Mouse (Mus musculus): Measurements from ENCODE around the gene Fitm1. TPM values are rescaled to one million over a fixed set of nuclear protein-coding genes. Genes with fewer than 3 reads are reported as not detected.

Fitm1 gene
- not detected in 2 replicates for polyA plus RNA-seq (2012; ENCODE audit: insufficient read depth, low replicate concordance)

GRCm38 (mm10) chr14:55575302-55575701 is at the start of gene Fitm1:
Gene Fitm1 (plus strand): TSS chr14:55575617.
- TF ChIP-seq FLI1 (IDR thresholded peaks at IDR 0.05; ENCODE audit: low read length) (no peak), GATA1 (IDR thresholded peaks at IDR 0.05; ENCODE audit: borderline replicate concordance, low read length) (no peak)
- H3K4me1 ChIP-seq: peaks cover 58% of the 10 kb centered on the region
- H3K36me3 ChIP-seq (replicated peaks; ENCODE audit: low read length): peaks cover 14% of the 10 kb centered on the region
- H3K9me3 ChIP-seq: no peaks in the 10 kb centered on the region
- H3K27me3 ChIP-seq (replicated peaks): no peaks in the 10 kb centered on the region
- H3K4me3 ChIP-seq (replicated peaks): no peak within 1 kb of the TSS

GRCm38 (mm10) chr14:55526674-55527073 is 48.7 kb upstream of the Fitm1 start:
- peaks cover 60% of the 10 kb centered on the region for H3K27me3 ChIP-seq (replicated peaks)
- TF ChIP-seq GATA1 (IDR thresholded peaks at IDR 0.05; ENCODE audit: borderline replicate concordance, low read length) (no peak), FLI1 (IDR thresholded peaks at IDR 0.05; ENCODE audit: low read length) (no peak)
- H3K4me1 ChIP-seq: peaks cover 12% of the 10 kb centered on the region
- no peak overlapping the region for H3K4me3 ChIP-seq (replicated peaks)
- H3K36me3 ChIP-seq (replicated peaks; ENCODE audit: low read length): no peaks in the 10 kb centered on the region
- H3K9me3 ChIP-seq: no peaks in the 10 kb centered on the region

GRCm38 (mm10) chr14:55527940-55528339 is 47.5 kb upstream of the Fitm1 start:
- Histone ChIP-seq H3K27me3 (replicated peaks) (peaks cover 54% of the 10 kb centered on the region), H3K9me3 (no peaks in the 10 kb centered on the region), H3K4me1 (peaks cover 13% of the 10 kb centered on the region), H3K36me3 (replicated peaks; ENCODE audit: low read length) (no peaks in the 10 kb centered on the region), H3K4me3 (replicated peaks) (no peak overlapping the region)
- TF ChIP-seq FLI1 (IDR thresholded peaks at IDR 0.05; ENCODE audit: low read length): no peak

- Histone ChIP-seq H3K4me3 (replicated peaks) (peak overlapping the region; percentile 21), H3K36me3 (replicated peaks; ENCODE audit: low read length) (no peaks in the 10 kb centered on the region), H3K27me3 (replicated peaks) (peaks cover 17% of the 10 kb centered on the region), H3K4me1 (peaks cover 35% of the 10 kb centered on the region), H3K9me3 (no peaks in the 10 kb centered on the region)
- TF ChIP-seq GATA1 (IDR thresholded peaks at IDR 0.05; ENCODE audit: borderline replicate concordance, low read length) (no peak), FLI1 (IDR thresholded peaks at IDR 0.05; ENCODE audit: low read length) (no peak)
Observed at GRCm38 (mm10) chr14:55536116-55536745, 39.2 kb upstream of the Fitm1 start.

GRCm38 (mm10) chr14:55540067-55540786 is 35.2 kb upstream of the Fitm1 start, which contains the start of gene Pck2:
Gene Pck2 (plus strand): TSS chr14:55540266.
- Histone ChIP-seq H3K9me3 (no peaks in the 10 kb centered on the region), H3K4me1 (peaks cover 48% of the 10 kb centered on the region), H3K27me3 (replicated peaks) (peaks cover 2% of the 10 kb centered on the region), H3K4me3 (replicated peaks) (peak within 1 kb of the TSS; percentile 98), H3K36me3 (replicated peaks; ENCODE audit: low read length) (peaks cover 36% of the 10 kb centered on the region)
- TF ChIP-seq GATA1 (IDR thresholded peaks at IDR 0.05; ENCODE audit: borderline replicate concordance, low read length) (no peak), FLI1 (IDR thresholded peaks at IDR 0.05; ENCODE audit: low read length) (no peak)

GRCm38 (mm10) chr14:55540787-55541321 is 34.6 kb upstream of the Fitm1 start:
- Histone ChIP-seq H3K9me3 (no peaks in the 10 kb centered on the region), H3K36me3 (replicated peaks; ENCODE audit: low read length) (peaks cover 42% of the 10 kb centered on the region), H3K27me3 (replicated peaks) (peaks cover 2% of the 10 kb centered on the region), H3K4me3 (replicated peaks) (peak overlapping the region; percentile 98), H3K4me1 (peaks cover 49% of the 10 kb centered on the region)
- no peak for TF ChIP-seq GATA1 (IDR thresholded peaks at IDR 0.05; ENCODE audit: borderline replicate concordance, low read length)
- TF ChIP-seq FLI1 (IDR thresholded peaks at IDR 0.05; ENCODE audit: low read length): no peak

GRCm38 (mm10) chr14:55542268-55542667 is 33.1 kb upstream of the Fitm1 start:
- Histone ChIP-seq H3K4me1 (peaks cover 51% of the 10 kb centered on the region), H3K4me3 (replicated peaks) (no peak overlapping the region), H3K9me3 (no peaks in the 10 kb centered on the region), H3K36me3 (replicated peaks; ENCODE audit: low read length) (peaks cover 57% of the 10 kb centered on the region), H3K27me3 (replicated peaks) (no peaks in the 10 kb centered on the region)
- TF ChIP-seq GATA1 (IDR thresholded peaks at IDR 0.05; ENCODE audit: borderline replicate concordance, low read length) (no peak), FLI1 (IDR thresholded peaks at IDR 0.05; ENCODE audit: low read length) (no peak)

GRCm38 (mm10) chr14:55544334-55544733 is 31.1 kb upstream of the Fitm1 start:
- TF ChIP-seq GATA1 (IDR thresholded peaks at IDR 0.05; ENCODE audit: borderline replicate concordance, low read length) (no peak), FLI1 (IDR thresholded peaks at IDR 0.05; ENCODE audit: low read length) (no peak)
- Histone ChIP-seq H3K4me3 (replicated peaks) (no peak overlapping the region), H3K36me3 (replicated peaks; ENCODE audit: low read length) (peaks cover 77% of the 10 kb centered on the region)

GRCm38 (mm10) chr14:55550191-55550590 is 25.2 kb upstream of the Fitm1 start:
- peaks cover 55% of the 10 kb centered on the region for H3K36me3 ChIP-seq (replicated peaks; ENCODE audit: low read length)
- no peak for TF ChIP-seq FLI1 (IDR thresholded peaks at IDR 0.05; ENCODE audit: low read length)
- no peak for TF ChIP-seq GATA1 (IDR thresholded peaks at IDR 0.05; ENCODE audit: borderline replicate concordance, low read length)
- no peaks in the 10 kb centered on the region for H3K27me3 ChIP-seq (replicated peaks)
- H3K4me3 ChIP-seq (replicated peaks): no peak overlapping the region
- H3K4me1 ChIP-seq: peaks cover 24% of the 10 kb centered on the region
- H3K9me3 ChIP-seq: no peaks in the 10 kb centered on the region

More at GRCm38 (mm10) chr14:55544334-55544733, 31.1 kb upstream of the Fitm1 start:
- no peaks in the 10 kb centered on the region for H3K9me3 ChIP-seq
- peaks cover 47% of the 10 kb centered on the region for H3K4me1 ChIP-seq
- no peaks in the 10 kb centered on the region for H3K27me3 ChIP-seq (replicated peaks)

GRCm38 (mm10) chr14:55551347-55551746 is 24.1 kb upstream of the Fitm1 start:
- Histone ChIP-seq H3K9me3 (no peaks in the 10 kb centered on the region), H3K36me3 (replicated peaks; ENCODE audit: low read length) (peaks cover 44% of the 10 kb centered on the region), H3K4me1 (peaks cover 22% of the 10 kb centered on the region), H3K27me3 (replicated peaks) (no peaks in the 10 kb centered on the region), H3K4me3 (replicated peaks) (no peak overlapping the region)
- TF ChIP-seq GATA1 (IDR thresholded peaks at IDR 0.05; ENCODE audit: borderline replicate concordance, low read length) (no peak), FLI1 (IDR thresholded peaks at IDR 0.05; ENCODE audit: low read length) (no peak)

All from megakaryocyte, embryonic 14.5 days (primary cell).